Mouse (Mus musculus): ENCODE measurements at regions not wholly inside any gene's neighbourhood (a gene's known extent, or its start where the extent isn't known, plus 50 kb on each side); places are given as distances from the start of the nearest gene placed in this dataset.

GRCm38 (mm10) chr10:30259716-30260115 lies 59.4 kb upstream of the Cenpw start:
- in situ Hi-C loops (cut with MboI, MseI) = loop anchor here in 1 of 2 experiments (25.0 kb wide), 1 partner anchor 1803 kb away; no protein-coding TSS in a partner anchor

- in situ Hi-C loops (cut with MboI, MseI) = loop anchor here in 1 of 2 experiments (25.0 kb wide), 1 partner anchor 1804 kb away; no protein-coding TSS in a partner anchor
These were observed 57.5 kb upstream of the Cenpw start for GRCm38 (mm10) chr10:30257889-30258288.
